Mouse (Mus musculus) liver, postnatal 0 days (tissue): ENCODE measurements around the gene Arl2.

ENCODE experiments used
- CTCF ChIP-seq: sonication (generic); IDR thresholded peaks from 2 replicates; pipeline ENCODE4 v1.5.1; 2016; ENCODE audit warnings: antibody characterized with exemption, low read depth
- EP300 ChIP-seq: IDR thresholded peaks from 2 replicates; pipeline ENCODE4 v1.6.1; 2016; ENCODE audit warnings: antibody characterized with exemption, low read depth, mild to moderate bottlenecking

- TF ChIP-seq CTCF (no peak), EP300 (no peak)
These were observed 35.8 kb downstream of the Arl2 start, which contains the start of gene Naaladl1 for GRCm38 (mm10) chr19:6105586-6105985.
